Mouse (Mus musculus) neural tube, embryonic 11.5 days (tissue): ENCODE results near the gene Macrod2. TPM values are rescaled to one million over a fixed set of nuclear protein-coding genes. Genes with fewer than 3 reads are reported as not detected.

Experiments used
- ATAC-seq: fragments of 200-750 bp; cut with Nextera tagmentation; 2 replicates; pipeline ENCODE4 v1.8.0; 2017; ENCODE audit warnings: moderate number of reproducible peaks, mild to moderate bottlenecking, moderate TSS enrichment, moderate library complexity; ENCODE audit not compliant: insufficient read depth, low FRiP score, low TSS enrichment
- DNase-seq: peaks from one replicate; pipeline ENCODE4 v3.0.0-alpha.2; 2015; ENCODE audit warnings: low spot score
- H3K27ac ChIP-seq: fragments of 300-500 bp; sonication (generic); 2 replicates; pipeline ENCODE4 v1.5.1; 2014; ENCODE audit warnings: low read depth, mild to moderate bottlenecking, low read length
- H3K27me3 ChIP-seq: fragments of 300-500 bp; sonication (generic); 2 replicates; pipeline ENCODE4 v1.6.1; 2014; ENCODE audit warnings: mild to moderate bottlenecking, low read length, mixed read lengths; ENCODE audit not compliant: control insufficient read depth, insufficient read depth
- H3K36me3 ChIP-seq: fragments of 300-500 bp; sonication (generic); 2 replicates; pipeline ENCODE4 v1.6.1; 2014; ENCODE audit warnings: mild to moderate bottlenecking, low read length, moderate library complexity, mixed read lengths; ENCODE audit not compliant: control insufficient read depth, insufficient read depth
- H3K4me1 ChIP-seq: fragments of 300-500 bp; sonication (generic); 2 replicates; pipeline ENCODE4 v1.6.1; 2014; ENCODE audit warnings: low read length, mixed read lengths; ENCODE audit not compliant: control insufficient read depth, insufficient read depth
- H3K4me2 ChIP-seq: fragments of 300-500 bp; sonication (generic); 2 replicates; pipeline ENCODE4 v1.6.1; 2014; ENCODE audit warnings: low read depth, mild to moderate bottlenecking, moderate library complexity
- H3K4me3 ChIP-seq: fragments of 300-500 bp; sonication (generic); 2 replicates; pipeline ENCODE4 v1.5.1; 2014; ENCODE audit warnings: low read depth, low read length
- H3K9ac ChIP-seq: fragments of 300-500 bp; sonication (generic); 2 replicates; pipeline ENCODE4 v1.6.1; 2014; ENCODE audit warnings: mild to moderate bottlenecking, low read length
- H3K9me3 ChIP-seq: fragments of 300-500 bp; sonication (generic); 2 replicates; pipeline ENCODE4 v1.6.1; 2016; ENCODE audit warnings: low read length; ENCODE audit not compliant: control insufficient read depth
- WGBS: fragments of 180-500 bp; shearing (Covaris S2); extraction: QIAGEN DNeasy Blood & Tissue Kit; methylation state at CpG from one replicate; pipeline ENCODE4 v1.1.7; 2014; 5-methylcytosine and 5-hydroxymethylcytosine counted together
- polyA plus RNA-seq: library from polyadenylated mRNA; unstranded; fragments of >200 nt; fragmentation: Nextera tagmentation; extraction: Ambion mirVana; gene quantifications from 2 replicates; pipeline ENCODE4 v1.2.1, GENCODE M21; 2014

Macrod2 gene
- polyA plus RNA-seq, 1 experiment from 2014 or later = 46.0 TPM

DNA sequence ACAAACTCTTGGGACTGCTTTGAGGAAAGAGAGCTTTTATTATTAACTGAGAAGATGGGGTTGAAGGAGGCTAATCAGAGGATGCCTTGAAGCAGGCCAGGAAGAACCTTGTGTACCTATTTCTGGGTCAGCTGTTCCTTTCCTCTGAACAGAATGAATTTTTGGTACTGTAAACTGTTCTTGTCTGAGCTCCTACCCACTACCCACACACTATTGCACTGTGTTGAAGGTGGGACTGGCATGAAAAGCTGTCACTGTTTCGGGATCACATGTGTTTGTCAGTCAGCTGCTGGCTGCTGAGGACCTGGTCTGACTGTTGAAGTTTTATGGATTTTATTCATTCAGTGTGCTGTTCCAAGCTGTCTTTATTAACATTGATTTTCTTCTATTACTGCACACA lies 1862.4 kb downstream of the Macrod2 start:
- no peak overlapping the region for H3K4me2 ChIP-seq
- H3K36me3 ChIP-seq = no peaks in the 10 kb centered on the region
- DNase-seq (no peak), ATAC-seq (no peak)
- WGBS = 88% methylated on average over 1 of the region's 1 CpGs
- no peak overlapping the region for H3K4me3 ChIP-seq
- H3K9ac ChIP-seq = no peak overlapping the region
- H3K4me1 ChIP-seq = no peaks in the 10 kb centered on the region
- no peaks in the 10 kb centered on the region for H3K9me3 ChIP-seq
- H3K27ac ChIP-seq = no peak overlapping the region
- no peaks in the 10 kb centered on the region for H3K27me3 ChIP-seq

DNA sequence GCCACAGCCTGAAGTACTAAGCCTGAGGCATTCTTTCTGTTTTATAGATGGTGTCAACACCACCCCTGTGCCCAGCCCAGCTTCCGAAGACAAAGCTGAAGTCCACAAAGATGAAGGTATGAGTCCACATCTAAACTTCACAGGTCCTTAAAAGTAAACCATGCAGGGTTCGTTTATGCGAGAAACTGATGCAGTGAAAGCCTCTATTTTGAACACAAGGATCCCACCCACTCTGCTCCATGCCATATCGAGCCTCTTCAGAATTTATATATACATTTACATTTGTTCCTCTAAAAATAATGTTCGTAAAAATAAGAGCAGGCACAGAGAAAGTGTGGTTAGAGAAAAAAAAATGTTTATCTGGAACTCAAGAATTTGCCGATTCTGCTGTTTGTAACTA lies 1865.9 kb downstream of the Macrod2 start:
- ATAC-seq (no peak), DNase-seq (no peak)
- no peak overlapping the region for H3K4me2 ChIP-seq
- no peak overlapping the region for H3K27ac ChIP-seq
- H3K36me3 ChIP-seq = no peaks in the 10 kb centered on the region
- H3K27me3 ChIP-seq = no peaks in the 10 kb centered on the region
- no peak overlapping the region for H3K4me3 ChIP-seq
- H3K4me1 ChIP-seq = no peaks in the 10 kb centered on the region
- no peak overlapping the region for H3K9ac ChIP-seq
- H3K9me3 ChIP-seq = no peaks in the 10 kb centered on the region
- WGBS = 88% methylated on average over 6 of the region's 6 CpGs

DNA sequence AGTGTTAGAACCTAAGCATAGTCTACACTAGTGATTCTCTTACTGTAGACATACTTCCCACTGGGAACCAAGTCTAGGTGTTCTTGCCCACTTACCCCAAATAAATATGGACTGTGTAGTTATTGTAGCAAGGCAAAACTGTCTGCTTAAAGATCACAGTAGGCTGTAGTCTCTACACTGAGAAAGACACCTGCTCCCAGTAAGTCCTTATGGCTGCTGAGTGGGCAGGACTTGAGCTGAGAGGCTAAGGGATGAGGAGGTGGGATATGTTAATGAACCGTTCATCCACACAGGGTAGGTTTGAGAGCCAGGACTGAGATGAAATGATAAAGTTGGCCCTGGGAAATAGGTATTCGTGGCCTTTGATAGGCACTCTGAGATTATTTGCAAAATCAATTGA lies 1869.6 kb downstream of the Macrod2 start:
- ATAC-seq (no peak), DNase-seq (no peak)
- Histone ChIP-seq H3K36me3 (no peaks in the 10 kb centered on the region), H3K27ac (no peak overlapping the region), H3K9ac (no peak overlapping the region), H3K9me3 (no peaks in the 10 kb centered on the region), H3K4me3 (no peak overlapping the region), H3K4me2 (no peak overlapping the region), H3K27me3 (no peaks in the 10 kb centered on the region), H3K4me1 (no peaks in the 10 kb centered on the region)
- WGBS = 89% methylated on average over 2 of the region's 2 CpGs

DNA sequence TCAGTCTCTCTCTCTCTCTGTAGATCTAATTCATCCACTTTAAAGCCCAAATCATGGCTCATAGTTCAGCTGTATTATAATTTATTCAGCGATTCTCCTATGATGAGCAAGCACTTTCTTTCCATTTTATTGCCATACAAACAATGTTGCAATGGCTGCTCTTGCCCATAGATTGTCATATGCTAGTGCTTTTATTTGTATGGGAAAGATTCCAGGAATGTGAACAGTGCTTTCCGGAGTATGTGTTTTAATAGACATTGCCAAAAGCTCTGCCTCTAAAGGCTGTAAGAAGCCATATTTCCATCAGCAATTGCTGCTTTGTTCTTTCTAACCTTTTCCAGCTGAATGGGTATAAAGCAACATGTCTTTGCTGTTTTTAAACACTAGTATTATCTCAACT lies 1872.7 kb downstream of the Macrod2 start:
- H3K36me3 ChIP-seq = no peaks in the 10 kb centered on the region
- ATAC-seq (no peak), DNase-seq (no peak)
- 89% methylated on average over 2 of the region's 2 CpGs for WGBS
- H3K27ac ChIP-seq = no peak overlapping the region
- no peaks in the 10 kb centered on the region for H3K27me3 ChIP-seq
- no peaks in the 10 kb centered on the region for H3K9me3 ChIP-seq
- H3K9ac ChIP-seq = no peak overlapping the region
- H3K4me1 ChIP-seq = no peaks in the 10 kb centered on the region
- no peak overlapping the region for H3K4me3 ChIP-seq
- H3K4me2 ChIP-seq = no peak overlapping the region

DNA sequence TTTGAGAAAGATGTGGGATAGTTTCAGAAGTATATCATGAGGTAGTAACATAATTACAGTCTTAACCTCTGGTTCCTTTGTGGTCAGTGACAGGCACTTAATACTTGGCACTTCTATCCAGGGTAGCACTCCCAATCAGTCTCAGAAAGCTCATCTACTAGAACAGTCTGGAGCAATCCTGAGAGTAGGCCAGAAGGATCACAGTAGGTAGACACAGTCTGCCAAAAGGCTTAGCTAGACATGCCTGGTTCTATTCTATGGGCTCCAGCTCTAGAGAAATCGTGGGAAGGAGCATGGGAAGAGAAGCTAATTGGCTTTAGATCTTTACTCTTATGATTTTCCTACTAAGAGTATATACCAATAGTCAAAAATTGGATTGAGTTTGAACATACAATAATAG lies 1891.7 kb downstream of the Macrod2 start:
- Histone ChIP-seq H3K4me2 (no peak overlapping the region), H3K9me3 (no peaks in the 10 kb centered on the region), H3K27ac (no peak overlapping the region), H3K4me1 (no peaks in the 10 kb centered on the region), H3K27me3 (no peaks in the 10 kb centered on the region), H3K9ac (no peak overlapping the region), H3K4me3 (no peak overlapping the region), H3K36me3 (no peaks in the 10 kb centered on the region)
- no peak for DNase-seq
- WGBS = 61% methylated on average over 1 of the region's 1 CpGs
- ATAC-seq = no peak

DNA sequence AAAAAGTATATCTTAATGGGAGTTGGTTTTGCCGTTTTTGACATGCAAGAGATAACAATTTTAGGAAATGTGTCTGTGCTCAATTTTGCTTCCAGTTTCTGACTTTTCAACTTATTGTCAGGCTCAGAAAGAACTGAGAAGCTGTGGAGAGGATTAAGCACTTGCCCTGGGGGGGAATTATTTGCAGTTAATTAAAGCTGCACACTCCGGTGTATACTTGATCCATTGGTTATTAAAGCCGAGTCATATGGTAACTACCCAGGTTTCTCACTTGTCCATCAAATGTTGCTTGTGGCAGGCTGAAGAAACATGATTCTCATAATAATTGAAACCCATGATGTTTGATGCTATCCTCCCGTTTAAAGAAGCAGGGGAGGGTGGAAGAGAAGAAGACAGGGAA lies 1899.7 kb downstream of the Macrod2 start:
- DNase-seq = no peak
- Histone ChIP-seq H3K27ac (no peak overlapping the region), H3K4me1 (no peaks in the 10 kb centered on the region), H3K27me3 (no peaks in the 10 kb centered on the region), H3K9me3 (no peaks in the 10 kb centered on the region), H3K9ac (no peak overlapping the region), H3K36me3 (no peaks in the 10 kb centered on the region), H3K4me3 (no peak overlapping the region), H3K4me2 (no peak overlapping the region)
- WGBS = 84% methylated on average over 4 of the region's 4 CpGs
- no peak for ATAC-seq

DNA sequence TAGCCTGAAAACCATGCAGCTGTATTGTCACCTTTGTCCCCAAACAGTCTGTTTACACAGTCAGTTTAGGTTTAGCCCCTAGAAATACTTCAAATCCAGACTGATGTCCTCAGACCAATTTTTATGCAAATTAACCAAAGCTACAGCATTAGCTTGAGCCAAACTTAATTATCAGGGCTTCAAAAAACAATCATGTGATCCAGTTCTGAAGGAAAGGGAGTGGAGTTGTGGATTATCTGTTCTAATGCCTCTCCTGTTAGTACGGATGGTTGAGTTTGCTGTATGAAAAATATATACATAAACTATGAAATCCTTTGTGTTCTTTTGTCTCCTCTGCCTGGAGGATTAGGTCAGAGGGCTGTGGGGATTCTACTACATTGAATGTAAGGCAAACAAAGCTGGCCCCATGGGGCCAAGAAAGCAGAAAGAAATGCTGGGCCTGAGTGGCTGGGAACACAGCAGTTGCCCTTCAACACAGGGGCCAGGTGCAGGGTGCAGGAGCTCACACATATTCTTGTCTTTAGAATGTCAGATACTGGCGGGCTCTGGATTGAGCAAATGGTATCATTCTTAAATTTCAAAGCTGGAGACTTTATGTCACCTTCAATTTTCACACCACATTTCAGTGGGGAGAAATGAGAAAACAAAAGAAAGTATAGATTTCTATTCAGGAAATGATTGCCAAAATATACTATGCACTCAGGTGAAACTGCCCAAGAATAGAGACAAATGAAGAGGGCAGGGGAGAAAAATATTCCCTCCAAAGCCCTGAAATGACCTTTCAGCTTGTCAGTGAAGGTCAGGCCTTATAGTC lies 1908.2 kb downstream of the Macrod2 start:
- Histone ChIP-seq H3K36me3 (no peaks in the 10 kb centered on the region), H3K4me1 (no peaks in the 10 kb centered on the region), H3K27ac (0 out of 2 replicates have a peak overlapping the region, but pooled peaks have one; percentile 1), H3K9ac (no peak overlapping the region), H3K4me3 (no peak overlapping the region), H3K27me3 (no peaks in the 10 kb centered on the region), H3K4me2 (no peak overlapping the region), H3K9me3 (no peaks in the 10 kb centered on the region)
- DNase-seq (peak; percentile 42), ATAC-seq (peak; percentile 87)
- 28% methylated on average over 2 of the region's 2 CpGs for WGBS

DNA sequence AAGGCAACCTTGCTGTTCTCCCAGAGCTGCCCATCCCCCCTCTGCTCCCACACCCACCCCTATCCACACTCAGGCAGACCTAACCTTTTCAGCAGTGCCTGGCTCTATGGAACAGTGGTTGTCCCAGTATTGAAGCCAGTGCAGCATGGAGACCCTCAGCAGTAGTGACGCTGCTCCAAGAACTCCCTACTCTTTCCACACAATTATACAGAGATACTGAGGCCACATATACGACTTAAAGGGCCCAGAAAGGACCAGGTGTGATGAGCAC lies 1908.7 kb downstream of the Macrod2 start:
- H3K4me1 ChIP-seq = no peaks in the 10 kb centered on the region
- no peaks in the 10 kb centered on the region for H3K27me3 ChIP-seq
- H3K4me2 ChIP-seq = no peak overlapping the region
- H3K9me3 ChIP-seq = no peaks in the 10 kb centered on the region
- peak; percentile 82 for ATAC-seq
- 62% methylated on average over 2 of the region's 2 CpGs for WGBS
- DNase-seq = peak; percentile 26
- no peak overlapping the region for H3K9ac ChIP-seq
- no peaks in the 10 kb centered on the region for H3K36me3 ChIP-seq
- 0 out of 2 replicates have a peak overlapping the region, but pooled peaks have one; percentile 1 for H3K27ac ChIP-seq
- H3K4me3 ChIP-seq = no peak overlapping the region

DNA sequence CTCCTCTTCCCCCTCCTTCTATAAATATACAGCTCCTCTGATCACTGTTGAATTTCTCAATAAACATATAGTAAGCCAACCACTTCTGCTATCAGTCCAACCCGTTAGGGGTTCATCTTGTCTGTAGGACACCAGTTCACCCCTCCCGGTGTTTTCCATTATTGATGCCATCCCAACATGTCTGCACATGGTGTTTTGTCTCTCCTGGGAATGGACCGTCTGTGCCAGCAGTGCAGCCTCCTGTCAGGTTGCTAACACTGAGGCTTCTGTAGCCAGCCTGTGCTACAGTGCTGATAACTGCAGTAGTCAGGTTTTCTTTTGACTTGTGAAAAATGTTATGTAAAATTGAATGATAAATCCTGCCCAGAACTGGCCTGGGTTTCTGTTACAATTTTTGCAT lies 1928.0 kb downstream of the Macrod2 start:
- H3K9ac ChIP-seq = no peak overlapping the region
- H3K4me1 ChIP-seq = no peaks in the 10 kb centered on the region
- no peak for DNase-seq
- no peaks in the 10 kb centered on the region for H3K9me3 ChIP-seq
- H3K4me3 ChIP-seq = no peak overlapping the region
- no peak overlapping the region for H3K4me2 ChIP-seq
- WGBS = 74% methylated on average over 3 of the region's 3 CpGs
- H3K27ac ChIP-seq = no peak overlapping the region
- H3K27me3 ChIP-seq = no peaks in the 10 kb centered on the region
- ATAC-seq = no peak
- H3K36me3 ChIP-seq = no peaks in the 10 kb centered on the region
